Mouse (Mus musculus) right cerebral cortex, postnatal 25 days (tissue): ENCODE measurements around the gene Slc25a33.
A peak's percentile ranks its signal among the peaks of the same experiment; 100 is the strongest.
"Not testable (repeated sequence)": the region's sequence is repeated elsewhere in the genome, so short reads cannot be mapped to it uniquely, and the experiment has no call there.

Experiments used
- DNase-seq: peaks from one replicate; pipeline ENCODE4 v3.0.0; 2022

Gene Slc25a33

DNA sequence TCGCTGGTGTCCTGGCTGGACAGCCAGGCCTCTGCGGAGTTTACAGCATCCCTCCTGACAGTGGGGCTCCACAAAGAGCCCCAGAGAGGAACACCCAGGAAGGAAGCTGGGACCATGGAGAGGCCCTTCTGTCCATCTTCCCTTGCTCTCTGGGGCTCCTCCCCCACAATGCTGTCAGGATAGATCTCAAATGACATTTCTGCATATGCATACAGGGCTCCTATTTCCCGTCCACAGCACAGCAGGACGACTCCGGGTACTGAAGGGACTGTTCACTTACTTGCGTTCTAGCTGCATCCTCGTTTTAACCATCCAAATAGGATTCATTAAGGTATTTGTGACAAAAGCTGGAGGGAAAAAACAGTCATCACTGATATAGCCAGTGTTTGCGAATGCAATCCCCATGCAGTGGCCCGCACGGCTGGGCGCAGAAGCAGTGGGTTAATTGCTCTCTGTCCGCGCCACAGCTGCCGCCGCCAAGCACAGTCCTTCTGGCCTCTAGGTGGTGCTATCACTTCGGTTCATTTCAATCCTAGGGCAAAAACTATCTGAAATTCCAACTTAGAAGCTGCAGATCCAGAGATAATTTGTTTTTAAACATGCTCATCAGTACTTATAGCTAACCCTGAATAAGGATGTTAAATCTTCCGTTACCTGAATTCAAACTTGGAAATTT, 21.8 kb downstream of the Slc25a33 start:
- peak; percentile 57 for DNase-seq

DNA sequence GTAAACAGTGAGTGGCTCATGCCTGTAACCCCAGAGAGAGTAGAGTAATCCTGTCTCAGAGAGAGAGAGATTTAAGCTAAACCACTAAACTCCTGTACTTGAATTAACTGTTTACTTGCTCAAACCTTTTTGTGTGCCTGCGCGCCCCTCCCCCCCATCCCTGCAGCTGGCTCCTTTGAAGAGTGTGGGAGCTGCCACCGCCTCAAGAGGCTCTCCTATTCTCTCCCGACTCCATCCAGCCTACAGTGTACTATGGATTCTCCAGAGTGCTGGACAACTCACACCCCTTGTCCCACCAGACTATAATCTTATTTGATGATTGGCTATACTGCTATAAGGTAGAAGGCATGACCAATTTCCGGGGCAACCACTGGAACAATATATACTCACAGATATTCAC, 23.4 kb downstream of the Slc25a33 start:
- no peak for DNase-seq

- not testable (repeated sequence) for DNase-seq
These were observed 24.4 kb downstream of the Slc25a33 start for GRCm38 (mm10) chr4:149749663-149750015.

DNA sequence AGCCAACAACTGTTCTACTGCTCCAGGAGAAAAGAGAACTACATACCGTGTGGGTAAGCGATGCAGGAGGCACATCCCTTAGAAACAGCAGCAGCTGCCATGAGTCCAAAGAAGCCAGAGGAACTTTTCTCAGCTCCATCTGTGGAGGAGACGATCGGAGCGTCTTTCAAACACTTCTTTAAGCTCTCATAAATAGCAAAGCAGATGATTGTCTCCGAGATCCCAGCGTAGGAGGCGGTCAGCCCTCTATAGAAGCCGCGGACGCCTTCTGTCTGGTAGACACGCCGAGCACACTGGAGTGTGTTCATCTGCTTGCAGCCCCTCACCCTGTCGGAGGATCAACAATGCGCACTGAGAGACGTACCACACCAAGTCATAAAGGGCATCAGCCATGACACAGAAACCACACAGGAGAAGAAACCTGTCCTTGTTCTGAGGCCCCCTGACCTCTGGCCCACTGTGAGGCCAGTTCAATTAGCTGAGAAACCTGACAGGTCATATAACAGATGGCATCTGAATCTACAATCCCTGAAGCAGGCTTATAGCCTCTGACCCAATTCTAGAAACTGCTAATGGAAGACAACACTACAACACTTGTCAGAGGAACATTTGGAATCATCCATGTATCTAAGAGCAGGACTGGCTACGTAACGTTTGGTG, 24.9 kb downstream of the Slc25a33 start:
- DNase-seq = no peak

GRCm38 (mm10) chr4:149744119-149744518, 30.0 kb downstream of the Slc25a33 start:
- no peak for DNase-seq

DNA sequence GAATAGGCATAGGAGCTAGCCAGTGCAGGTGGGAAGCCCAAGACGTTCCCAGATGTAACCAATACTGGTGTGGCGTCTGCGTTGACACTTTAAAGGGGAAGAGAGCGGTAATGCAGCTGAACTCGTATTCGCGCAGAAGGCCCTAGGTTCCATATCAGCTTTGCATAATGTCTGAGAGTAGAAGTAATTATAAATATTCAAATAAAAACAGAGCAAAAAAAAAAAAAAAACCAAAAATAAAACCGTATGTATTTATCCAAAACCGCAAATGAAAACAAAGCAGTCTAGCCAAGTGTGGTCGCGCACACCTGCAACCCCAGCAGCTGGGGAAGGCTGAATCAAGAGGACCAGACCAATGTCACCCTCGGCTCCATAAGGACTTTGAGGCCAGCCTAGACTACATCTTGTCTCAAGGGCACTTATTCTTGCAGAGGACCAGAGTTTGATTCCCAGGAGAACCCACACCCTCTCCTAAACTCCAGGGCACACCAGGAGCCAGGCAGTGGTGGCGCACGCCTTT, 32.0 kb downstream of the Slc25a33 start:
- no peak for DNase-seq

- no peak for DNase-seq
These were observed 33.8 kb downstream of the Slc25a33 start for GRCm38 (mm10) chr4:149740301-149740700.

- DNase-seq = no peak
These were observed 34.6 kb downstream of the Slc25a33 start for GRCm38 (mm10) chr4:149739478-149739877.

- DNase-seq = peak; percentile 96
These were observed 36.4 kb downstream of the Slc25a33 start, which contains the start of gene Tmem201 for GRCm38 (mm10) chr4:149737383-149738324. TSS of gene Tmem201 (minus strand) at chr4:149738044.

- DNase-seq = no peak
These were observed 37.5 kb downstream of the Slc25a33 start for GRCm38 (mm10) chr4:149736581-149736980.

DNA sequence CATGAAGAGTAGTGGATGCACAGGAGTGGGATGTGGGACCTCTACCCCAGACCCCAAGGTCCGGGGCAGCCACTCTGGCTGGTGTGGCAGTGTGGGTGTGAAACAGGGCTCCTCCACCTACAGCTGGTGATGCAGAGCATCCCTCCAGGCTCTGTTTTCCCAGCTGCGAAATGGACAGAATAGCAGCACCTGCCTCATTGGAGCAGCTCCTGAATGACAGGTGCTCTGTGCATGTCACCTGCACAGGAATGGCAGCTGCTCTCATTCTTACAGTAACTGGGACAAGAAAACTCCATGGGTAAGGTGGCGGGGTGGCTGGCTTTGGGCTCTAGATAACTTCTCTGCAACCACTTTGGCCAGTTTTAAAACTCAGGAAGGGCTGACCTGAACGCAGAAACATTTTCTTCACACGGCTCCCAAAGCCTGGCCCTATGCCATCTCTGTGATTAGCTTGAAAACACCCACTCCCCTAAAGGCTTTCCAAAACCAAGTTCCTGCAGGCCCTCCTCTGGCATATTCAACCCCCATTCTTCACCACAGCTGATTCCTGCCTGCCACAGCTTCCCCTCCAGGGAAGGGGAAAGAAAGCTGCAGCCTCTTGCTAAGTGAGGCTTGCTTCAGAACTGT, 38.3 kb downstream of the Slc25a33 start:
- no peak for DNase-seq

- DNase-seq = no peak
These were observed 39.2 kb downstream of the Slc25a33 start for GRCm38 (mm10) chr4:149734730-149735475.

DNA sequence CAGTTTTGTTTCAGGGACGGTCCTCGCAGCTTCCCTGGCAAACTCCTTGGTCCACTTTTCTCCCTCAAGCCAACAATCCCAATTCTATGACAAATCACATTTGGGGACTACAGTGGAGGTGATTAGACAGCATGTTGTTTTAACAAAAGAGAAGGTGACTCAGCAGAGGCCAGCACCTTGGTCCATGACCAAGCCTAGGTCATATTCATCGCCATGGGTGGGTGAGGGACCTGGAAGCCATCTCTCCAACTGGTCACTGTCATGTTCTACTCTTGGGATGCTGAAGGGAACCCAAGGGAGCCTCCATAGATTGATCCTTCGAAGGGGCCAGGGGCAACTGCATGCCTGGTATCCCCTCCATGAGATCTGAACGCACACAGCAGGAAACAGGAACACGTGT, 39.8 kb downstream of the Slc25a33 start:
- DNase-seq = no peak

GRCm38 (mm10) chr4:149733748-149734147, 40.3 kb downstream of the Slc25a33 start:
- peak; percentile 58 for DNase-seq

GRCm38 (mm10) chr4:149732800-149733199, 41.3 kb downstream of the Slc25a33 start:
- DNase-seq = no peak

DNA sequence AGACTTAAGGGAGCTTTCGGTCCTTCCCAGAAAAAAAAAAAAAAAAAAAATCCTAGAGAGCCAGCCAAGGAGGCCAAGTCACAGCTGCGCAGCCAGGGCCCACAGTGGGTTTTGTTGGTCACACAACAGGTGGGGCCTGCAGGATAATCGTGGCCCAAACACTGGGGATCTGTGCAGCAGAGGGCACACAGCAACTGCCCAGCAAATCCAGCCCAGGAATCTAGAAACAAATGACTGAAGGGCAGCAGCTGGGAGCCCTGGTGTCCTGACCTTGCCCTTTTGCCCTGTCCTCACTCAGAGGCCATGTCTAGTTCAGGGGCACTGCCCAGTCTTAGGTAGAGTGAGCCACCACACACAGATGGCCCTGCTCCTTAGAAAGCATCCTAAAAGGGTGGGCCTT, 41.8 kb downstream of the Slc25a33 start:
- no peak for DNase-seq

GRCm38 (mm10) chr4:149730827-149731226, 43.2 kb downstream of the Slc25a33 start:
- DNase-seq = no peak

DNA sequence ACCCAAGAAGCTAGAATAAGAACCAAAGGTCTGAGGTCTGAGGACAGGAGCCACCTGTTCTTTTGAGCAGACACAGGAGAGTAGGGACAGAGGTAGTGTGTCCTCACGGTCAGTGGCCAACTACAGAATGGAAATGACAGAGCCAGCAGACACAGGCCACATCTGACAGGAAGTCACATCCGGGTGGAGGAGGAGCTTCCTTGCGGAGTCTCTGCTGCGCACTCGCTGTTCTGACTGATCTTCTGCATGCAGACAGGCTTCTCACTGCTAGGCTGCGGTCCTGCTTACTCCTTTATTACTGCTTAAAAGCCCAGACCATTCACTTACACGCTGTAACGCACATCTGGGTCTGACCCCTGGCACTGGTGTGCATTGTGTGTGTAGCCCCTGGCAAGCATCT, 45.3 kb downstream of the Slc25a33 start:
- no peak for DNase-seq

- no peak for DNase-seq
These were observed 46.4 kb downstream of the Slc25a33 start for GRCm38 (mm10) chr4:149727636-149728035.

DNA sequence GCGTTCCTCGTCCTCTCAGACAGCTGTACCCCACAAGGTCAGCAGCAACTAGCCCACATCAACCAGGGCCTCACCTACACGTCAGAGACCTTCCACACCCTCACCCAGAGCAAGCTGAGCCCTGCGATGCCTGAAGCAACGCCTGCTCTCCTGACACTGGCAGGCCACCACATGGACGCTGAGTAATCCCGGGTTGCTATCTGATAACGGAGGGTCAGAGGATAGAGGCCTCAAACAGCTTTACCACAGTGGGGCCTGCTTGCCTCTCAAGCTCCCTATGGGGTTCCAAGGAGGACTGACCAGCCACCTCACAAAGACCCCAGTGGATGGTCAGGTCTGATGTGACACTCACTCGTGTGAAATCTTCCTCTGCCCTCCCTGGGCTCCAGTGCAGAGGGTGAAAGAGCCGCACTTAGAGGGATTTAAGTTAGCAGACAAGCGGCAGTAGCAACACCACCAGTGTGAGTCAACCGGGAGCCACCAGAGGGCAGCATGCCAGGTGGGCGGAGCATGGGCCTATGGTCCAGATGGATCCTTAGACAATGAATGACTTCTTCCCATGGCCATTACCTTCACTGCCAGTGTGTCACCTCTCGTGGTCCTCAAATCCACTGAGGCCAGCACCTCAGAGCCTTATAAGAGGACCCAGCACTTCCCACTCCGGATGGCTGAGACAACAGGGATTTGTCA, 48.3 kb downstream of the Slc25a33 start:
- DNase-seq = peak; percentile 57

DNA sequence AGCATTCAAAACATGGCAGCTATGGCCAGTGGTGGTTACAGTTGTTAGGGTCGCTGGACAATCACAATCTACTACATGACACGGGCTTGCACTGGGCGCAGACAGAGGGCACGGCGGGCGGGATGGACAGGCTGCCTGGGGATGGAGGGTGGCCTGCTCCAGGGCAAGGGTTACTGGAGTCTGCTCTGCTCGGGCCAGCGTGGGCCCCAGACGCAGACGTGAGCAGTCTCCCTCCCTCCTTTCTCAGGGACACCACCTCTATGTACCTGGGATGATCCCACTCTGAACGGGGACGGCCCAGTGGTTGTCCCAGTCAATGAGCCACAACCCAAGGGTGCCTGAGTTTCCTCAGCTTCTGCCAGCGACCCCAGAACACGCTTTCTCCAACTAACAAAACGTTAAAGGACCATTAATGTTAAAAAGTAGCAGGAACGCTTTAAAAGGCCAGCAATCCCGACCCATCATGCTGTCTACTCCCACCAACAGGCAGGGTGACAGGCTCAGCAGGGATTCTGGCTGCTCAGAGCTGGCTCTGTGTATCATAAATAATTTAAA, 49.1 kb downstream of the Slc25a33 start:
- DNase-seq = no peak
